In the genomic region with DNA sequence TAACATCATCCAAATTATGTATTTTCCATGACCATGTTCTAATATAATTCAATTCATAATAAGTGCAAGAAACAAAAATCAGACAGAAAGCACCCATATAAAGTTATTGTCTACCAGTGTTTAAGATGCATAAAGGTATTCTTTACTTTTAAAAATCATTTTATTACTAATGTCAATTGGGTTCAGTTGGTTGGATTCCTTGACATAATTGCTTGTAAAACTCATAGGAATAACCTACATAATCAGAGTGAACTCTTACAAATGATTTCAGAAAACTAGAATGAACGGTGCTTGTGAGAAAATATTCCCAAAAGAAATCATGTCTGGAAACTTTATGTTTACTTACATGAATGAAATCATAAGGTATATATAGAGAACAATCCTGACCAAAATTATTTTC, we compare ENCODE assay signal across 14 mouse cellular contexts. TPM values are rescaled to one million over a fixed set of nuclear protein-coding genes. Genes with fewer than 3 reads are reported as not detected.
"Had no signal": no experiment of that assay in that cellular context is flagged by ENCODE, and none has a peak within 500 bp of the region (broad histone marks: within the 10 kb centered on the region; RNA-seq: fewer than 3 reads in every experiment).

Vmn2r79 (plus strand) TSS at position 301 of the 400 bp plus-strand sequence.

RNA-seq across cellular contexts. Expression of gene Vmn2r79, which starts in this region (rescaled TPM):
- polyA plus RNA-seq: neural tube, embryonic 12.5 days; neural tube, embryonic 13.5 days; neural tube, embryonic 14.5 days; neural tube, embryonic 15.5 days; small intestine, adult 2 months; spleen, adult 2 months; stomach, embryonic 14.5 days; stomach, embryonic 15.5 days; stomach, embryonic 16.5 days; stomach, postnatal 0 days; testis, adult 2 months; thymus, adult 2 months; thymus, postnatal 0 days; urinary bladder, adult 2 months had no signal
